Mouse (Mus musculus): ENCODE data around the gene 4921524J17Rik.

DNA sequence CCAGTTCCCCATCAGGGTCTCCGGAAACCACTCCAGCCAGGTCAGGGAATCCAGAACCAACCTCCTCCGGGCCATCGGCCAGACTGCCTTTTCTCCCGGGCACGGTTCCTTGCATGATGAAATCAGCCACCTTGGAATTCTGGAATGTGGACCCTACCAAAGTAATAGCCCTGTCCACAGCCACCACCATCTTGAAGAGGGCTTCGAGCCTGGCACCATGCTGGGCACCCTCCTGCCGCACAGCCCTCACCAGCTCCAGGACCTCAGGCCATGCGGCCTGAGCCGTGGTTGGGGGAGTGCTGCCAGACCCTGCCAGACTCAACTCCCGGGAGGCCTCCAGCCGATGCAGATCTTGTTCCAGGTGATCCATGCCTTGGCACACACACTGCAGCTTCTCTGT is 68.0 kb downstream of the 4921524J17Rik start:
- no peak for TF ChIP-seq CTCF (IDR thresholded peaks at IDR 0.05; ENCODE audit: low read depth, low read length)
- no peak for TF ChIP-seq POLR2A (IDR thresholded peaks at IDR 0.05; ENCODE audit: insufficient read depth, low read length)

All from ES-Bruce4 (cell line).